Mouse (Mus musculus) 416B (cell line): Measurements from ENCODE around the gene Sucla2.
A peak's percentile ranks its signal among the peaks of the same experiment; 100 is the strongest.

ENCODE experiments used
- DNase-seq: peaks from one replicate; pipeline ENCODE4 v3.0.0; 2011; ENCODE audit warnings: low read depth

The Sucla2 gene

DNA sequence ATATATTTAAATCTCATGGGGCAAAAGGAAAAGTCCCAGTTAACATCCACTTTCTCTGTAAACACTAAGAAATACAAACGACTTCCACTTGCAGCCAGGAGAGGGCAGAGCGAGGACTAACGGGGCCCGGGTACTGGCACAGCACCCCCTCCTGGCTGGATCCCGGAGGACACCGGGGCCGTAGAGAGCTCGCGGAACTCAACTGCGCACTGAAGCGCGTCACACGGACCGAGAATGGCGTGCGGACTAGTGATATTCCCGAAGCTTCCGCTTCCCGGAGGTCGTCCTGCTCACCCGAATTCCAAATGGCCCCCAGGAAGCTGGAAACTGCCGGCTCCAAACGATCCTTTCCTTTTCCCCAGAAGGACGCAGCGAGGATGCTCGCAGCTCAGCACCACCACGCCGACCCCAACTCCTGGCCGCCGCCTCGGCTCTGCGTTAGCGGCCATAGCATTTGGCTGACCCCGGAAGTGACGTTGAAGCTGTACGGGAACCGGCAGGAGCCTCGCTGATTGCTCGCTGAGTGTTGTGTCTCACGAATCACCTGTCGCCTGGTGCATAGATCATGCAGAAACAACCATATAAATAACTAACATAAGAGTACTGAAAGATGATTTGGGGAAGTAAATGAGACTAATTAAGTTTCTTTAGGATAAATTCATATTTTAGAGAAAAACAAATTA, at the start of gene Sucla2:
Gene Sucla2, plus strand, starts transcription at position 554 of the 683 bp plus-strand sequence.
- peak; percentile 97 for DNase-seq

DNA sequence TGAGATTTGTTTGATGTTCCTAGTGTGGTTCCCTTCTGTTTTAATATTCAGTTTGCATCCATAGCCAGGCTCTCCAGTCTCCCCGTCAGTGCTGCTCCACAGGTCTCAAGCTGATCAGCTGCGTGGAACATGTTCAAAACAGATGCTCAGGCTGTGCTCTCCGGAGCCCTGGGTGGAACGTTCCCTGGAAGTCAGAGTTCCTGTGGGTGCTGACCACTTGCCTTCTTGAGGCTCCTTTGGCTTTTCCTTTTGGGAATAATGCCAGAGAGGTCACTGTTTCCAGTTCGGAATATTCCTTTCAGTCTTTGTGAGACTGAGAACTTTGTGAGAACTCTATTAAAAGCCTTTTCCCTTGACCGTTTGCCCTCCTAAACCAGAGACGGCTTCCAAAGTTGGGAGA, 49.6 kb upstream of the Sucla2 start:
- DNase-seq, result no peak

DNA sequence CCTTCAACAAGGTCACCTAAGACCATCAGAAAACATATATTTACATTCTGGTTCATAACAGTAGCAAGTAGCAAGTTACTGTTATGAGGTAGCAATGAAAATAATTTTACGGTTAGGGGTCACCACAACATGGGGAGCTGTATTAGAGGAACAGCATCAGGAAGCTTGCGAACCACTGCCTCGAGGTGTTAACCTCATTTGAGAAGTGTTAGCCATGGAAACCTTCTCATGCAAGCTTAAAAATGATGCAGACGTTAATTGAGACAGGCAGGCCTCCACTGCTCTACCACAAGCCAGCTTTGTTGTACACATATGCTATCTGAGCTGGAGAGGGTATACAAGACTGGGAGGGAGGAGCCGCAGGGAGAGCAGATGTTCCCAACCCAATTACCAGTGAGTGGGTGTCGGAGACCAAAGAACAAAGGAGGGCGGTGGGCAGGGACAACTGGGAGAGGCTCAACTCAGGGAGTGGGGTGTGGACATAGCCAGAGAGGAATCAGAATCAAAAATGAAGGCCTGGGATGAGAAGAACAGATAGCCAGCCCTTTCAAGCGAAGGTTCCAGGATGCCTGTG, 48.7 kb upstream of the Sucla2 start:
- DNase-seq, result no peak

DNA sequence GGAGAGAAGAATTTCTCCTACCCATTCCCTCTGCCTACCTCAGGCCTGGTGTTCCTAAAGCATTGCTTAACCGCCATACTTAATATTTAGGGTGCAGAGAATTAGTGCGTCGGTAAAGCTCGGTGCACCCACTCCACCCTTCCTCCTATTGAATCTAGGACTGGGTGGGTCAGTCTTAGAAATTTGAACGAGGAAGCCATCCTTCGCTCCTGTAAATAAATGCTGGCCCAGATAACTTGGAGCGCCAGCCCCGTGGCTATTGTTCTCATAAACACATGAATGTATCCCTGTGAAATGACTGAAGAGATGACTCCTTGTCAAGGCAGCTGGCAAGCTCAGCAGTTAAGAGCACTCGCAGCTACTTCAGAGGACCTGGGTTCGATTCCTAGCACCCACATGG, 48.0 kb upstream of the Sucla2 start:
- no peak for DNase-seq

DNA sequence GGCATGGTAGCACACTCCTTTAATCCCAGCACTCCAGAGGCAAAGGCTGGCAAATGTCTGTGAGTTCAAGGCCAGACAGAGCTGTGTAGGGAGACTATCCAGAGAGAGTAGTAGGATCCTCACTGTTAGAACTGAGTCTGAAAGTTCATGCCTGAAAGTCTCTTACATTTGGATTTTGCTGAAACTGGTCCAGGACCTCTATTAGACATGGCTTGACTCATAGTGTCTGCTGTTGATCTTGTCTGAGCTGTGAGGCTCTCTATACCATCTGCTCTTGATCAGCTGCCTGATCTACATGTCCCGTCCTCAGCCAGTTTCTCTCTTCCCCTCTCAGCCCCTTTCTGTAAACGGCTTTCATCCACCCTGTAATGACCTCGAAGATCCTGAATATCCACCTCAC, 46.8 kb upstream of the Sucla2 start:
- DNase-seq, result no peak

DNA sequence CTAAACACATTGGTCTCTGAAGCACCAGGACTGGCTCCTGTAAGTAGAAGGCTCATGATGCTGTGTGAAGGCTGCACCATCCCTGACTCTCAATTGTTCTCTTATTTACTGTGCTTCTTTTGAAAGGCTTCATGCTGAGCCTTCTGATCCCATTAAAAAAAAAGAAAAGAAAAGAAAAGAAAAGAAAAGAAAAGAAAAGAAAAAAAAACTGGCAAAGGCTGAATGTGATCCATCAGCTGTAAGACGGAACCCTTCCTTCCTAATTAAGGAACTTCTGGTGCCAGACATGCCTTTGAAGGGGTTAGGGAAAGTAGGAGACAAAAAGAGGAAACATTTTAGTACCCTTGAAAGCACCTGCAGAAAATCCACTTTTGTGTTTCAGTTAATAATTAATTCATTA, 45.3 kb upstream of the Sucla2 start:
- no peak for DNase-seq

DNA sequence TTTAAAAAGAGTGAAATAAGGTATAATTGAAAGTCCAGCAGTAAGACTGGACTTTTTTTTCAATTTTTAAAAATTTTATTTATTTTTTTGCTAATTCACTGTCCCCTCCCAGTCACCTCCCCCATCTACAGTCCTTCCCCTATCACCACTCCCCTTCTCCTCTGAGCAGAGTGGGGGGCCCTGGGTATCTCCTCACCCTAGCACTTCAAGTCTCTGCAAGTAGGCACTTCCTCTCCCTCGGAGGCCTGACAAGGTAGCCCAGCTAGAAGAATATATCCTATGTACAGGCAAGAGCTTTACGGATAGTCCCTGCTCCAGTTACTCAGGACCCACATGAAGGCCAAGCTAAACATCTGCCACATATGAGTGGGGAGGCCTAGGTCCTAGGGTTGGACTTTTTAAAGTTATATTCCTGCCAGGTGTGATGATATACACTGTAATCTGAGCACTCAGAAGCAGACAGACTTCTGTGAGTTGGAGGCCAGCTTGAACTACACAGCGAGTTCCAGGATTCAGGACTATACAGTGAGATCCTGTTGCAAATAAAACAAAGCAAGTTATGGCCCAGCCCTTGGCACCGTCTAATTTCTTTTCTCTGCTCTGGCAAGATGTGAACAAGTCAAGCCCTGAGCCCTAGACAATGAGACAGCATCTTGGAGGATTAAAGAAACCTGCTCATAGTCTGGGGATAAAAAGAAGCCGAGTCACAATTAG, 41.4 kb upstream of the Sucla2 start:
- DNase-seq, result no peak

DNA sequence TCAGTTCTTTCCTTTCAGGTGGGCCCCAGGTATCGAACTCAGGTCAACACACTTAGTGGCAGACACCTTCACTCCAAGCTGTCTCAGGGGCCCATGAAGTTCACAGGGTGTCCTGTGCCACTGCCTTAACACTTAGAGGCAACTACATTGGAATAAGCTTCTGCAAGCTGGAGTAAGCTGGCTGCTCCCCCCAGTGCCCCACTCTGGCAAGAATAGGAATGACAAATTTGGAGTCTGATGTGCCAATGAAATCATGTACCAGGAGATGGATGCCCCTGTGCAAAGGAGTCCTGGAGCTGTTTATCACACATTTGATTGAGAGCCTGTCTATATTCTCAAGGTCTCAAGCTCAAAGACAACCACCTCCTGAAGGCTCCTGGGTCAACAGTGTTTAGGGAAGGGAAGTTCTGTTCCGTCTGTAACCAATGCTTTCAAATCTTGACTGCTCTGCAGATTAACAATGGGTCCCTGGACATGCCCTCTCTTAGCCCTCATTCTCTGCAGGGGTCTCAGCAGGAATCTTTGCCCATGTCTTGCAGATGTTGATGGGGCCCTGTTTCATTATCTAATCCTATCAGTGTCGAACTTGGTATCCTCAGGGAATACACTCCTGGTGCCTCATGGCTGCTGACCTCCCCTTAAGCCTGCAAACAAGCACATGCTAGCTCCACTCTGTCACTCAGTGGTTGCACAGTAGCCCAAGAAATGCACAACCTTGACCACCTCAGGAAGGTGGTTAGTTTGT, 40.6 kb upstream of the Sucla2 start:
- peak; percentile 29 for DNase-seq

DNA sequence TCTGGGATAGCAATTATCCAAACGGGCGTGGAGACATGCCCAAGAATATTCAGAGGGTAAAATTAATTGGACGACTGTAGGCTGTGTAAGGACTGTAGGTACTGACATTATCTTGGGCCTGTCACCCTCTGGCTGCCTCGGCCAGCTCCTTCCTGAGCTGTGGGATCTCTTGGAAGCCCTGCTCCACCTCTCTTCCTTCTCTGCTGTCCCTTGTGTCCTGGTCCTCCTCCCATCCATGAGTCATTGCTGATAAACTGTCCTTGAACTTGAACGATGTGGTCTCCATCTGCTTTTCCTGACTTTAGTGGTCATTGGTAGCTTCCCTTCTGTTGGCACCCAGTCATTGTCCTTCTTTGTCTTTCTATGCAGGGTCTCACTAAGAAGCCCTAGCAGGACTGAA, 38.5 kb upstream of the Sucla2 start:
- DNase-seq, result peak; percentile 83

DNA sequence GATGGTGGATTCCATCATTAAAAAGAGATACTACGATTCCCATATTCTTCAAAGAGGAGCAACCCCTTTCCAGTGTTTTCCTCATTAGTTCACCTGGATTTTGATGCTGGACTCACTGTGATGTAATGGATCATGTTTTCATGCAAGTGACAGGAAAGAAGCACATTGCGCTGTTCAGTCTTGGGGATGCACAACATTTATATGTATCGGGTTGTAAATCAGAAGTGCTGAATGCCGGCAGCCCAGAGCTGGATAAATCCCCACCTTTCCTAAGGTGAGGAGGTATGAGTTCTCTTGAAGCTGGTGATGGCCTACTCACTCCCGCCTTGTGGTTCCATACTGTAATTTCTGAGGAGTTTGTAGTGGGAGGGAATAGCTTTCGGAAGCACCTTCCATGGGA, 31.8 kb upstream of the Sucla2 start:
- DNase-seq, result no peak

DNA sequence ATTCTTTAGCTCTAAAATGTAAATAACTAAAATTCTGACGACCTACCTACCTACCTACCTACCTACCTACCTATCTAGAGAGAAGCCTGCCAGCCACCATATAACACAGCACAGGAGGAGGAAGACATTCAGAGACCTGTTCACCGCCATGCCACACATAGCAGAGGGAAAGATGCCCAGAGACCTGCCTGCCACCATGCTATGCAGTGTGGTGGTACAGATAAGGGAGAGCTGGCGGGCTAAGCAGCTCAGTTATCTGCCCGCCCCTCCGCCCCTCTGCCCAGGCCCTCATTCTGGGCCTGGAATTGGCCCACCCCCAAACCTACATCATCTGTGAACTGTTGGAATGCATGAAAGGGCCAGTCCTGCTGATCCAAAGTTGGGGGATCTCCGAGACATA, 31.0 kb upstream of the Sucla2 start:
- DNase-seq, result no peak

DNA sequence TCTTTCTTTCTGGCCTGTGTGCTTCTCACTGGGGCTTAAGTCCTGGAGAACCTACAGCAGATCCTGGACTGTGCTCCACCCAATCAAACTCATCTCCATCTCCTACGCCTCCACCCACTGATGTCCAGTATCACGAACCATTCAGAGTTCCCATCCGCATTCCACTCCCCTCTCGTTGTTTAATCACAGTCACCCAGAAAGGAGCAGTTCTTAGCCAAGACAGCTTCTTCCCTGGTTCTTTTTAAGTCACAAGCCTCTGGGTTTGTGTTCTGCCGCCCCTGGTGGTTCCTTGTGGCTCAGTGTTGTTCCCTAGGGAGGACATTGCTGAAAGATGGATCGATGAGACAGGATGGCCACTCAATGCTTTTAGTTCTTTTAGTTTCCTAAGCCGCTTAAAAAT, 29.4 kb upstream of the Sucla2 start:
- no peak for DNase-seq

DNA sequence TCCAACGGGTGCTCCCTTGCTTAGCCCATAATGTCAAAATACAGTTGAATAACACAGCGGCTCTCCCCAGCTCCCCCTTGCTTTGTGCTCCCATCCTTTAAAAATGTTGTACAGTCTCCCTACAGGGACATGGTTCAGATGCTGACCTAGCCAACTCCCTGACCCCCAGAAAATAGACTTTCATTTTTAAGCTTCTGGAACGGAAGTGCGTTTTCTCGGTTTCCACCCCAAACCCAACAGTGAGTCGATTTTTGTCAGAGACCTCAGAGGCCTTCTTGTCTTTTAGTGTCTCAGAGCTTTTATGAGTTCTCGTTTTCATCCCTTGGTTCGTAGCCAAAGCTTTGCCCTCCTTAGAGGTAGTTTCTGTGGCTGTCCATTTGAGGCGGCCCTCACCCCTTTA, 23.8 kb upstream of the Sucla2 start:
- DNase-seq, result no peak

DNA sequence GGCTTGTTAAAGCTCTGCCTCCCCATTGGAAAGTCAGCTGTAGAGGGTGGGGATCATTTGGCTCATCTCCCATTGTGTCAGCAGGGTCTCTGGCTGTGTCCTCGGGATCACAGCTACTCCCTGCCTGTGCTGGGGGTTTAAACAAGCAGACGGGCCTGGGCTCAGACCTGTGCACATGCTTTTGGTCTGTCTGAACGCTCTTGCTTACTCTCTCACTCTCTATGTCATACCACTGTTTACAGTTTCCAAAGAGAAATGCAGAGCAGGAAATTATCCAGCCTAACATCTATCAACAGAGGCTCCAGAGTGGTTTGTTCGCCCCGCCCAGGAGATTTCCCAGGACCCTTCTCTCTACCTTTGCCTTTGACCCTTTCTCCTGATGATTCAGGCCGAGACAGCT, 23.4 kb upstream of the Sucla2 start:
- no peak for DNase-seq

DNA sequence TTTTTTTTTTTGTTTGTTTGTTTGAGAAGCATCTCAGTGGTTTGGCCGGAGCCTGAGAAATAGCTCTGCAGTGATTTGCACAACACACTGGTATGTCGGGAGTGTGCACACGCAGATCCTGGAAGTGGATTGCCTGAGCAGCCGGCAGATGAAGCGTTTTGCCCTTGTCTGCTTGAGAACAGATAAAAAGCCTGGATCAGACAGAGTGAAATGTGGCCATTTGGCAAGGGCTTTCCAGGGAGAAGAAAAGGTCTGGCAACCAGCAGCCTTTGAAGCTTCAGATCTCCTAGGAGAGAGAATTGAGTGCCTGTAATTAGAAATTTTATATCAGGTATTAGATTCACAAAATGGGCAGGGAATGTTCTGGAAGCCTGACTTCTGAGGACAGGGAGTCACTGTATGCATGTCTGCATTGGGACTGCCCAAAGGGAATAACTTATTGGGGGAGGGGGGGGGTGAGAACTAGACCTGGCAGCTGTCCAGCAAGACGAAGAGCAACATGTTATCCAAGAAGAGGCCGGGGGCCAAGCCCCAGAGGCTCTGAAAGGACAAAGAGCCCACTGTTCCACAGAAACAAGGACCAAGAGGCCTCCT, 22.4 kb upstream of the Sucla2 start:
- DNase-seq, result no peak

DNA sequence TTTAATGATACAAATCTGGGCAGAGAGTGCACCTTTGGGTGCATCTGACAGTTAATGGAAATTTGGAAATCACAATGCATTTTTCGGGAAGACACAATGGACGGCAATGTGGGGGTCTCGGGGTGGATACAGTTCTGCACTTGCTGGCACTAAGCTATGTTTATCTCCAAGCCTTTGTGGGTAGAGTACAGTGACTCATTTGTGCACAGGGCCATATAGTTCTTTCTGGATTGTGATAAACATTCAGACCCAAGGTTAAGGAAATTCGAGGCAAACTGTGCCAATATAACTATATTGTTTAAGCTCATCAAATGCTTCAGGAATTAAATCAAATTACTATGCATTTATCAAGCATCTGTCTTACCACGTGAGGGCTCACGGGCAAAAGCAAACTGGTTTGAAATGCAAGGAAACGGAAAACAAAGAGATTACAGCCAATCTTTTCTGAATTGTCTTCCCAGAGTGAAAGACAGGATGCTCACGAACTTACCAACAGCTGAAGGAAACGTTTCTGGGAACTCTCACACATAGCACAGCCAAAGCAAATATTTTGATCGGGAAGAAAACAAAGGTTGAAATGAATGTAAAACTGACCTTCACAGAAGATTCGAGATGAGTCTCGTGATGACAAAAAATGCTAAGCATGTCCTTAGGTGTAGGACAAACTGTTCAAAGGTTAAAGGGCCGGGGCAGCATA, 21.7 kb upstream of the Sucla2 start:
- no peak for DNase-seq

DNA sequence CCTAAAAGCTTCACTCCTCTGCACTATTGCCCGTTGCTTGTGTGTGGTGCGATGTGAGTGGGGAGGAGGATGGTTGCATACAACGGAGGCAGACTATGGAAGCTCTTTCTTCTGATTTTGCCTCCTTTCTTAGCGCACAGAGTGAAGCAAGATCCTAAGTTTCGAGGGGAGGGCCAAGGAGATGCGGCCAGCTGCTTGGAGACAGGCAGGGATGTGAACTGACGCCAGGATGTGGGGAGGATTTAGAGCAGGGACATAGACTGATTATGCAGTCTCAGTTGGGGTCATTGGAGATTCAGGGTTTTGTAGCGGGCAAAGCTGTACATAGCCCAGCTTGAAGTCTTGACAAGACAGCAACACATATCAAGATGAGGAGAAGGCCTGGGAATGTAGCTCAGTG, 18.8 kb upstream of the Sucla2 start:
- no peak for DNase-seq

DNA sequence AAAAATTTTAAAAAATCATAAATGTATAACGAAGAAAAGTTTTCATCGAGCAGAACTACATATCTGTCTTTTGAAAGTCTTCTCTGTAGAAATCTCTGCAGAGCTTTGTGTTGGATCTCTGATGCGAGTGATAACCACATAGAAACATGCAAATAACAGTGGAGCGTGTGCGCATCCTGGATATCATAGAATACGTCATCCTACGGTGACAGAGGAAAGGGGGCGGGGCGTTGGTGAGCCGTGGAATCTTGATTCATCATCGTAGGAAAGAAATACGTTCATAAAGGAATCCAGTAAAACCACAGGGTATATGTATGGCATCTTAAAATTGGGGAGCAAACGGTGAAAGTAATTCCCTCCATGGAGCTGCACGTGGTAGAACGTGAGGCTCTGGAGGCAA, 17.9 kb upstream of the Sucla2 start:
- DNase-seq, result peak; percentile 65

DNA sequence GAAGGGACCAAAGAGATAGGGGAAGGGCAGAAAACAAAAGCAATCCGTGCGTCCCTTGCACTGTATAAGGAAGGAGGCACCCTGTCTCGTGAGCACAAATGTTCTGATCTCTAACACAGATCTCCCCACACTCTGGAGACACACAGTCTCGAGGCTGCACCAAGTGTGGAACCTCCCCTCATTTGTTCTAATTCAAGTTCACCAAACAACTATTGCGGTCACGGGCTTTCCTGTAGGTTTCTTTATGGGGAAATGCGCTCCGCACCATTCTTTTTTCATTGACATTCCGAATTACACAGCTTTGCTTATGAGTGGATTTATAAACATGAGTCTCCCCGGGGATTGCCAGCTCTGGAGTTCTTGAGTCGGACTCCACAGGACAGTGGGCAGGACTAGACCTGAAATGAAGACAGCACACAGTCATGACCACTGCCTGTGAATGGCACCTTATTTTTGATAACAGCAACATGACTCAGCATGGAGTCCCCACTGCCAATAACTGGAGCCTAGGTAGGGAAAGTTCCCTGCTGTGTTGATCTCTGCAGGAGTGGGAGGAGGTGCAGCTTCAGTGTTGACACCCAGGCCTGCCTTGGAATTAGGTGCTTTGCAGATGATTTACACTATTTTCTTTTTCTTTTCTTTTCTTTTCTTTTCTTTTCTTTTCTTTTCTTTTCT, 17.3 kb upstream of the Sucla2 start:
- DNase-seq, result peak; percentile 88

DNA sequence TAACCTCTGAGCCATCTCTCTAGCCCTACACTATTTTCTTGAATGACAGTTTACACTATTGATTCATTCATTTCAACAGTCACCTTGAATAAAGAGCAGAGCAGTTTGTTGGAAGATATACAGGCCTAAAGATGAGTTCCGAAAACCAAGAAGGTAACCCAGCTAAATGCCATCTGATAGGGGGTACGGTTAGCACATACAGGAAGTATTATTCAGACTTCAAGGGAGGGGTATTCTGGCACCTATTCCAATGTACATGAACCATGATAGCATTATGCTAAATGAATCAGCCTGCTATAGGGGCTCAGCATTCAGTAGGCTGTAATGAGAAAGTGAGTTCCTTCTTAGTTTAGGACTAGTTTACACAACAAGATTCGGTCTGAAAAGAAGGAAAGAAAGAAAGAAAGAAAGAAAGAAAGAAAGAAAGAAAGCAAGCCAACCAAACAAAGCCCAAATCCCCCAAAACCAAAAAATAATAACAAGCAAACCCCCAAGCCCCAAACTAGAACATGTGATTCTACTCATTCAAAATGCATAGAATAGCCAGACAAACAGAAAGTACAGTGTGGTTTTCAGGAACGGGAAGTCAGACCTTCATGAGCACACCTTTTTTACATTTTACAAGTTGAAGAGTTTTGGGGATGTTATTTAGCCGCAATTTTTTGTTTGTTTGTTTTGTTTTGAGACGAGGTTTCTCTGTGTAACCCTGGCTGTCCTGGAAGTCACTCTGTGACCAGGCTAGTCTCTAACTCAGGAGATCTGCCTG, 16.3 kb upstream of the Sucla2 start:
- DNase-seq, result peak; percentile 81
